Mouse (Mus musculus): ENCODE measurements around the gene Ctrl.

Ctrl gene

GRCm38 (mm10) chr8:105937496-105938305 is 4.0 kb upstream of the Ctrl start:
- DNase-seq (ENCODE audit: low spot score): no peak

DNA sequence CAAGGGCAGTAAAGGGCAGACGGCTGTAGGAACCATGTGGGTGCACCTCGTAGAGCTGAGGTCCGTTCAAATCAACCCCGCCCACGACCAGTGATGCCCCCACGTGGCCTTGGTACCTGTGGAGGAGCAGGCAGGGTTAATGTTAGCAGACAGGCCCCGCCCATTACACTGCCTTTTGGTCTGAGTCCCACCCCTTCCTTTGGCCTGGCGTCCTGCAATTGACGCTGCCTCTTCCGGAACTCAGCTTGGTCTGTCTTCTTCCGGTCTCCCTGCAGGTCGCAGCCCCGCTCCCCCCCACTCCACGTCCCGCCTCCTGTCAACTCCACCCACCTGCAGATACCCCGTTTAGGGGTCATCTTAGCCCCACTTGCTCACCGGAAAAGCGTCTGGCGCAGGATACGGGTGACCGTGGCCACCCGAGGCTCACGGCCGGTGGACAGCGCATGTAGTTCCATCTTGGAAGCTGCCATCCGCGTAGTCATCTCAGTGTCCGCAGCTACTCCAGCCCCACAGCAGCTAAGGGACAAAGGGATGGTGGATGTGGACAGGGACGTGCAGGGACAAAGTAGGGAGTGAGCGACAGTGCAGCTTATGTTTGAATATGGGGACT is 3.3 kb upstream of the Ctrl start:
- peak; percentile 68 for DNase-seq (ENCODE audit: low spot score)

DNA sequence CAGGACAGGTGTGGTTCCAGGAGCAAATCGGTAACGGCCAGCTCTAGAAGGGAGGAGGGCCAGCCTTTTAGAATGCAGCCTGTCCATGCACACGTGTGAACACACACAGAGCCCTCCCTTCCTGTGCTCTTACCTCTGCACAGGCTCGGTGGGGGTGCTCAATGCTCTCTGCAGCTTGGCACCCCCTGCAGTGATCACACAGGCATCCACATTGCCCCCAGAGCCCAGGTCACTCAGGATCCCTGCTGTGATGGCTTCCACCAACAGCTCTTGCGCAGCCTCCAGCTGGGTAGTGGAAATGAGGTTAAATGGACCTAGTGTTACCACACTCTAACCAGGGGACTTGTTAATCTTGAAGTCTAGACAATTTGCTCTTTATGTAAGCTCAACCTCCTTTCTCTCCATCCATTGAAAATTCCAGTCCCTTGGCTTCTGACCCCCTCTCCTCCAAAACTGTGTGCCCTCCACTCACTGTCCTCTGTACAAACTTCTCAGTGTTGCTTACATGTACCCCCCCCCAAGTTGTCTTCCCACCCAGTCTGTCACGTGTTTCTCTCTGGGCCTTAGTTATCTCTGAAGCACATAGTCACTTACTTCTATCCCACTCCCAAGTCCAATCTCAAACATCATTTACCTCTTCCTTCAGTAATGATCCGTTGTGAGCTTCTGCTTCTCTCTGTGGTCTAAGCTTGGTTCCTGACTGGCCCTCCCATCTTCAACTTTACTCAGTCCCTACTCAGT is 2.4 kb upstream of the Ctrl start:
- DNase-seq (ENCODE audit: low spot score): no peak

DNA sequence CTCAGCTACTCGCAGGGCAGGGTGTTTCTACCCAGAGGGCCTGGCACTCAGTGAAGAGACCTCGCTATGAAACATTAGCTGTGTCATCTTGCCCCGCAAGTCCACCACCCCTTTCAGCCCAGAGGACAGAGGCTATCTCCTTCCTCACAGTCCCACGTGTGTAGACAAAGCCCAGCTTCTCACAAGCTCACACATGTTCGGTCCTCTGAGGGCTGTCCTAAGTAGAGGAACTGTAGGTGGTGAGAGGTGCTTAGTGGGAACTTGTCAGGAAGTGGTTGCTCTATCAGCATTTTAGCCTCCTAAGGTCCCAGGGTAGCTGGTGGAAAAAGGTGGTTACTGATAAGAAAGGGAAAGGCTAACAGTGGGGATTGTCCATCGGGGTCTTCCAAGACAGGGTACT is 1.4 kb upstream of the Ctrl start:
- no peak for DNase-seq (ENCODE audit: low spot score)

DNA sequence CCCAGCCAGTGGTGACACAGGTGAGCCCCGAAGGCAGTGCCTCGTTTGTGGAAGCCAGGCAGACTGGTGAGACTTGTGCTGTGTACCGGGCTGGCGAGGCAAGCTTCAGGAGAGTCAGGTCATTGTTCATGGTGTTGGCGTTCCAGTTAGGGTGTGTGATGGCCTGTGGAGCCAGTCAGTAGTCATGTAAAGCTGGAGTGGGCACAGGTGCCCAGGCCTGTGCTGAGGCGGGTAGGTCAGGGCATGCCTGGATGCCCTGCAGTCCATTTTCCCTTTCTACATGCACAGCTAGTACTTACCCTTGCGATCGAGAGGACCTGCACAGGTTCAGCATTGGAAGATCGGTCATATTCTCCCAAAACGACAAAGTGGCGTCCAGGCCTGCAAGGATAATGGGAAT is 1.1 kb downstream of the Ctrl start:
- DNase-seq (ENCODE audit: low spot score): no peak

DNA sequence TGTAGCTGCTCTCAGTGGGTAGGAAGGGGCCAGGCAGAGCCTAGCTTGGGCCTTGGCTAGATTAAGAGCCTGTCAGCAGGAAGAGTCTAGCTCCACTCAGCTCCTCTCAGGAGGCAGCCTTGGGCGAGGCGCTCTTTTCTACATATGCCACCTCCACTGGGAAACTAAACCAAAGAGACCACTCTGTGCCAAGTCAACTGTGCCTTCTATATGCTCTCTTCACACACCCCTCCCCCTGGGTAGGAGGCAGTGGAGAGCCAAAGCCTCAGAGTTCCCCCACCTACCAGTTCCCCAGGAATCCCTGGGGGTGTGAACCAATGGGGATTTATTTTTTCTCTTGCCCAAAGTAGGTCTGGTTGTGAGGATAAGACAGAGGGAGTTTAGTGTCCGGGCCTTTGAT is 2.4 kb downstream of the Ctrl start:
- no peak for DNase-seq (ENCODE audit: low spot score)

DNA sequence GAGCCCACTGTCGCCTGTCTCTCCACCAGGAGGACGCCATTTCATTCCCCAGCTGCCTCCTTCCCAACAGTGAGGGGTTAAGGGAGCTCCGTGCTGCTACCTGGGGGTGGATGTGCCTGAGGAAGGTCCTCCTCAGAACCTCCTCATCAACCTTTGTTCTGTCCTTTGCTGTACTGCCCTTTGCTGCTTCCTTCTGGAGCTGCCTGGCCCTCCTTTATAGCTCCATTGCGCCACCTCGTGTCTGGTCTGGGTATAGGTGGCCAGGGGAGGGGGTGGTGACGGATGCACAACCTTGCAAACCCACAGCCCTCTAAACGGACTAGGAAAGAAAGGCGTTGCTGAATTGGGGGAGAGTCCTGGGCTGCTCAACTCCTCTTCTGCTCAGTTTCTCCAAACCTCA is 3.1 kb downstream of the Ctrl start:
- peak; percentile 53 for DNase-seq (ENCODE audit: low spot score)

- DNase-seq (ENCODE audit: low spot score): no peak
These were observed 8.5 kb downstream of the Ctrl start for GRCm38 (mm10) chr8:105925123-105925522.

DNA sequence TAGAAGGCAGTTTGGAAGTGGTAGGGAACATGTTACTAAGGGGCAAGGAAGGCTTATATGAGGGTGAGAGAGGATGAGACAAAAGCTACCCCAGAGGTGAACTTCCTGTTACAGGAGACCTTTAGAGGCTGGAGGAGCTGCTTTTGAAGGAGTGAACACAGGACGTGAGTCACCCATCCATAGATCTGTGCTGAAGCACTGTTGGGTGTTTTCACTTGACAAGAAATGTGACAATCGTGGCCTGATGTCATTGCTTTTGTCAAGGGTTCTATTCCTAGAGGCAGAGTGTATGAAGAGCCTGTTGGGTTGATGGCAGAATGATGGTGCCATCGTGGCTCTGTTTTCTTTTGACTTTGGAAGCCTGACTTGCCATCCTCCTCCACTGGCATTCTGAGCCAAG is 14.3 kb downstream of the Ctrl start:
- no peak for DNase-seq (ENCODE audit: low spot score)

DNA sequence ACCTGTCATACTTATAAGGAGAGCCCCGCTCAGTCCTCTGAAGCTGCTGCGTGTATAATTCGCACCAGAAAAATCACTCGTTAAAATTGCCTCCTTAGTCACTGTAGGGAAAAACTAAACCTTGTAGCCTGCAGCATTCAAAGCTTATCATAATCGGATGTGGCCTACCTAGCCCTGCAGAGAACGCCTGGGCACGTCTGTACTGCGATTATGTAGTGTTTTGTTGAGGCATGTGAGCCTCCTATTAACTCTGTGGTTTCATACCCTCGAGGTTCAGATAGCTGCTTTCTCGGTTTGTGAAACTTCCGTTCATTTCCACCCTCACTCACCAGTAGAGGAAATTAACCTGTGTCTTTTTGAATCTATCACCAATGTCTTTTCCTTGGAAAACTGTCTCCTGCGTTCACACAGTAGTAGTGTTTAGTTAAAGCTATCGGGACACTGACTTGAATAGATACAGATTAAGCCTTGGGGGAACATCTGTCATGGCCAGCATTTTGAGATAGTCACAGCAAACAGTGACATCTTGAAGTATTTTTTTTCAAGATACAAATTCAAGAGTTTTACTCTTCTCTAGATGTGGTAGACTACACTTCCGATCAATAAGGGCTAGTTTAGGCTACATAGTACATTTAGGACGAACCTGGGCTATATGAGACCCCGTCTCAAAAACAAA is 32.6 kb downstream of the Ctrl start:
- DNase-seq (ENCODE audit: low spot score): no peak

DNA sequence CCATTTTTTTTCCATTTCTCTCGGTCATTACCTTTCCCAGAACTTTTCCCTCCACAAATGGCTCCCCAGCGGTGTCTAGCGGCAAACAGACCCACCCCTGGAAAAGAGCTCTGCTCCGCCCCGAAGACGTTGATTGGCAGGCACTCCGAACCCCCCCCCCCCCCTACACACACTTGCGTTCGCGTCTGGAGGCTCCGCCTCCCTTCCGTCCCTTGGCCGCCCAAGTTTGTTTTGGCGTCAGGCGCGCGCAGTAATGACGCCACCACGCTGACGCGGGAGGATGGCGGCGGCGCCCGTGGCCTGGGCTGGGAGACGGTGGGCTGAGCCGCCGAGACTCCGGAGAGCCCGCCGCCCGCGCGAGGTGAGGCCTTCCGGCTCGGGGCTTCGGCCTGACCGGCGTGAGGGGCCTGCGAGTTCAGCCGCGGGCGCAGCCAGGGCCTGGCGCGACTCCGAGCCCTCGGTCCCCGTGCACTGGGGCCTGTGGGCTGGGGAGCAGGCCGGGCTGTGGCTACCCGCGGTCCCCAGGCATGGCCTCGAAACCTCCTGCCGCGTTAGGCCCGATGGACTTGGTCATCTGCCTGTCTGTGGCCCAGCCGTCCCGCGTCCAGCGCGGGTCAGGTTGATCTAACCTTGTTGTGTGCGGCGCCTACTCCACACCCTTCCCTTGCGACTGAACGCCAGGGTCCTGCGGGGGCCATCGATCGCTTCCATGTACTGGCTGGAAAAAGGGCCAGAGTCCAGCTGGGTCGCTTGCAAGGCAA is 33.3 kb downstream of the Ctrl start, which contains the start of gene Pskh1:
TSS of gene Pskh1 (plus strand) at position 262 of the 761 bp plus-strand sequence.
- peak; percentile 57 for DNase-seq (ENCODE audit: low spot score)

DNA sequence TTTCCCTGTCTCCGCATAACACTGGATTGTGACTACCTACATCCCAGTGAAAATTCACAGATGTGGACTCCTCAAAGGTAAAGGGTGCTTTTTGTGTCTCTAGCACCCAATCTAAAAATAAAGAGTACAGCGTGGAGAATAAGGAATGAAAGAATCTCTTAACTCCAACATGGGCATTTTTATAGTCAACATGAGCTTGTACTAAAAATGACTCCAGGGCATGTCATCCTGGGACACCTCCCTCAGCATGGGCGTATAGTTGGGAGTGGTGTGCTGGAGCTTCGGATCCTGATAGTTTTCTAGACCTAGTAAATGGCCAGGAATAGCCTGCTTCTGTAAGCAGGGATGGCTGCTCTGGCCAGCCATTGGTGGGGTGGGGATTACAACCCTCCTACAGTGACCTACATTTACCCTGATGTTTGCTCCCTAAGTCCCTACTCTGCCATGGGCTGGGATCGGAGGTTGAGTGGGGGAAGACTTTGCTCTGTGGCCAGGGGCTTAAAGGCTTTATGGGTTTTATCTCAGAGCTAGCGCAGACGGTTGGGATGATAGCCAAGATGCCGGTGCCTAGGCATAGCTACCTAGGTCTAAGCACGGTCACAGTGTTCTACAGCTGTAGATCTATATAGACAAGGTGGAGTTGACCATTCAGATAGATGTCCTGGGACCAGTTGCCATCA is 35.7 kb downstream of the Ctrl start:
- DNase-seq (ENCODE audit: low spot score): no peak

- peak; percentile 40 for DNase-seq (ENCODE audit: low spot score)
These were observed 40.3 kb downstream of the Ctrl start, which contains the start of gene Nrn1l for GRCm38 (mm10) chr8:105893339-105893738. Gene Nrn1l (plus strand): TSS chr8:105893567.

DNA sequence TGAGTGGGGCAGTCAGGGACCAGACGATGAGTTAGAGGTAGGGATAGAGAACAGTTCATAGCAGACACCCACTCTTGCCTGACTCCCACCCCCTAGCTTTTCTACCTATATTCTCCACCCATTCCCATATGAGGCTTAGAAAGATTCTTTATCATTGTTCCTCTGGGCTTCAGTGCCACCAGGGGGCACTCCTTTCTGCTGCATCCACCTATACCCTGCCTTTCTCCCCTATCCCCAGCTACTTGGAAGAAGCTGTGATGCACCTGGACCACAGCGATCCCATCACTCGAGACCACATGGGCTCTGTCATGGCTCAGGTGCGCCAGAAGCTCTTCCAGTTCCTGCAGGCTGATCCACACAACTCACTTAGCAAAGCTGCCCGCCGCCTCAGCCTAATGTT is 41.2 kb downstream of the Ctrl start:
- DNase-seq (ENCODE audit: low spot score): no peak

- DNase-seq (ENCODE audit: low spot score): peak; percentile 66
These were observed 42.8 kb downstream of the Ctrl start for GRCm38 (mm10) chr8:105890870-105891269.

GRCm38 (mm10) chr8:105889756-105890465 is 43.8 kb downstream of the Ctrl start:
- no peak for DNase-seq (ENCODE audit: low spot score)
